Mouse (Mus musculus) urinary bladder, postnatal 25 days (tissue): ENCODE measurements at regions not wholly inside any gene's neighbourhood (a gene's known extent, or its start where the extent isn't known, plus 50 kb on each side); places are given as distances from the start of the nearest gene placed in this dataset.

Experiments used
- DNase-seq: peaks from one replicate; pipeline ENCODE4 v3.0.0; 2022; ENCODE audit warnings: low spot score

GRCm38 (mm10) chr17:49149896-49150295, 217.7 kb downstream of the Lrfn2 start:
- no peak for DNase-seq

GRCm38 (mm10) chr17:49150971-49151422, 218.8 kb downstream of the Lrfn2 start:
- DNase-seq: peak; percentile 5

- no peak for DNase-seq
Observed at GRCm38 (mm10) chr17:49153994-49154393, 221.8 kb downstream of the Lrfn2 start.

- no peak for DNase-seq
Observed at GRCm38 (mm10) chr17:49155001-49155515, 222.9 kb downstream of the Lrfn2 start.

GRCm38 (mm10) chr17:49157586-49157985, 225.4 kb downstream of the Lrfn2 start:
- no peak for DNase-seq

- DNase-seq: peak; percentile 18
Observed at GRCm38 (mm10) chr17:49171252-49172047, 239.3 kb downstream of the Lrfn2 start.

GRCm38 (mm10) chr17:49172052-49172799, 240.0 kb downstream of the Lrfn2 start:
- DNase-seq: no peak

GRCm38 (mm10) chr17:49172800-49173150, 240.6 kb downstream of the Lrfn2 start:
- no peak for DNase-seq

- DNase-seq: no peak
Observed at GRCm38 (mm10) chr17:49177966-49178731, 246.0 kb downstream of the Lrfn2 start.

GRCm38 (mm10) chr17:49182485-49182884, 245.7 kb upstream of the Mocs1 start:
- peak; percentile 46 for DNase-seq

GRCm38 (mm10) chr17:49183917-49184316, 244.2 kb upstream of the Mocs1 start:
- no peak for DNase-seq

- DNase-seq: no peak
Observed at GRCm38 (mm10) chr17:49185052-49185612, 243.0 kb upstream of the Mocs1 start.

- DNase-seq: no peak
Observed at GRCm38 (mm10) chr17:49189765-49190164, 238.4 kb upstream of the Mocs1 start.

GRCm38 (mm10) chr17:49190337-49190736, 237.8 kb upstream of the Mocs1 start:
- DNase-seq: no peak

GRCm38 (mm10) chr17:49196046-49196684, 232.0 kb upstream of the Mocs1 start:
- DNase-seq: no peak

- no peak for DNase-seq
Observed at GRCm38 (mm10) chr17:49201495-49201894, 226.7 kb upstream of the Mocs1 start.

- DNase-seq: no peak
Observed at GRCm38 (mm10) chr17:49205095-49205494, 223.1 kb upstream of the Mocs1 start.

GRCm38 (mm10) chr17:49205564-49205963, 222.6 kb upstream of the Mocs1 start:
- DNase-seq: no peak

GRCm38 (mm10) chr17:49206708-49207107, 221.5 kb upstream of the Mocs1 start:
- DNase-seq: no peak

GRCm38 (mm10) chr17:49208315-49208820, 219.8 kb upstream of the Mocs1 start:
- no peak for DNase-seq

- no peak for DNase-seq
Observed at GRCm38 (mm10) chr17:49212918-49213317, 215.2 kb upstream of the Mocs1 start.
